Mouse (Mus musculus) stomach, postnatal 0 days (tissue): ENCODE results near the gene 9330182L06Rik. TPM values are rescaled to one million over a fixed set of nuclear protein-coding genes. Genes with fewer than 3 reads are reported as not detected.

ENCODE experiments used
- ATAC-seq: fragments of 200-750 bp; cut with Nextera tagmentation; 2 replicates; pipeline ENCODE4 v1.8.0; 2017; ENCODE audit not compliant: low FRiP score, low TSS enrichment
- DNase-seq: peaks from one replicate; pipeline ENCODE4 v3.0.0-alpha.2; 2016; ENCODE audit warnings: low spot score
- H3K27ac ChIP-seq: fragments of 300-500 bp; sonication (generic); replicated peaks from 2 replicates; pipeline ENCODE4 v1.5.1; 2014; ENCODE audit warnings: mild to moderate bottlenecking, control low read depth
- H3K27me3 ChIP-seq: fragments of 300-500 bp; sonication (generic); 2 replicates; pipeline ENCODE4 v1.6.1; 2014; ENCODE audit warnings: low read length; ENCODE audit not compliant: control insufficient read depth, insufficient read depth
- H3K36me3 ChIP-seq: fragments of 300-500 bp; sonication (generic); 2 replicates; pipeline ENCODE4 v1.6.1; 2014; ENCODE audit warnings: low read length, mixed read lengths; ENCODE audit not compliant: control insufficient read depth, insufficient read depth
- H3K4me1 ChIP-seq: fragments of 300-500 bp; sonication (generic); replicated peaks from 2 replicates; pipeline ENCODE4 v1.6.1; 2014; ENCODE audit warnings: antibody characterized with exemption; ENCODE audit not compliant: control insufficient read depth, insufficient read depth
- H3K4me2 ChIP-seq: fragments of 300-500 bp; sonication (generic); replicated peaks from 2 replicates; pipeline ENCODE4 v1.6.1; 2014; ENCODE audit warnings: low read depth, mild to moderate bottlenecking, control low read depth, moderate library complexity
- H3K4me3 ChIP-seq: fragments of 300-500 bp; sonication (generic); 2 replicates; pipeline ENCODE4 v1.5.1; 2014; ENCODE audit warnings: low read depth, low read length, control low read depth
- H3K9ac ChIP-seq: fragments of 300-500 bp; sonication (generic); 2 replicates; pipeline ENCODE4 v1.6.1; 2014; ENCODE audit warnings: mild to moderate bottlenecking, low read length, control low read depth, mixed read lengths
- H3K9me3 ChIP-seq: fragments of 300-500 bp; sonication (generic); 2 replicates; pipeline ENCODE4 v1.6.1; 2016; ENCODE audit warnings: low read length; ENCODE audit not compliant: control insufficient read depth
- CTCF ChIP-seq: IDR thresholded peaks from 2 replicates; pipeline ENCODE4 v1.5.1; 2016; ENCODE audit warnings: antibody characterized with exemption, low read depth, mild to moderate bottlenecking, moderate library complexity
- EP300 ChIP-seq: optimal IDR thresholded peaks from 2 replicates; pipeline ENCODE3; 2016; ENCODE audit warnings: antibody characterized with exemption
- WGBS: fragments of 180-500 bp; shearing (Covaris S2); extraction: QIAGEN DNeasy Blood & Tissue Kit; methylation state at CpG from one replicate; pipeline ENCODE4 v1.1.7; 2014; 5-methylcytosine and 5-hydroxymethylcytosine counted together
- polyA plus RNA-seq: library from polyadenylated mRNA; unstranded; fragments of >200 nt; fragmentation: Nextera tagmentation; extraction: Ambion mirVana; gene quantifications from 2 replicates; pipeline ENCODE4 v1.2.1, GENCODE M21; 2015

Gene 9330182L06Rik
- polyA plus RNA-seq, 1 experiment from 2014 or later, result 2.3 TPM

- no peak overlapping the region for H3K4me2 ChIP-seq
- no peaks in the 10 kb centered on the region for H3K4me1 ChIP-seq
- H3K9ac ChIP-seq, result no peak overlapping the region
- no peak overlapping the region for H3K27ac ChIP-seq
- H3K36me3 ChIP-seq, result no peaks in the 10 kb centered on the region
- H3K27me3 ChIP-seq, result no peaks in the 10 kb centered on the region
- no peak overlapping the region for H3K4me3 ChIP-seq
- no peaks in the 10 kb centered on the region for H3K9me3 ChIP-seq
- 83% methylated on average over 3 of the region's 3 CpGs for WGBS
- TF ChIP-seq CTCF (no peak), EP300 (no peak)
- DNase-seq, result no peak
- ATAC-seq, result no peak
These were observed 105.2 kb downstream of the 9330182L06Rik start for GRCm38 (mm10) chr5:9371127-9371526.

GRCm38 (mm10) chr5:9373341-9373740 is 107.4 kb downstream of the 9330182L06Rik start:
- Histone ChIP-seq H3K9ac (no peak overlapping the region), H3K4me2 (no peak overlapping the region), H3K36me3 (no peaks in the 10 kb centered on the region), H3K27me3 (no peaks in the 10 kb centered on the region), H3K9me3 (no peaks in the 10 kb centered on the region), H3K4me3 (no peak overlapping the region), H3K4me1 (no peaks in the 10 kb centered on the region), H3K27ac (no peak overlapping the region)
- TF ChIP-seq CTCF, result no peak
- no peak for TF ChIP-seq EP300
- WGBS, result 74% methylated on average over 4 of the region's 4 CpGs
- DNase-seq (no peak), ATAC-seq (no peak)

GRCm38 (mm10) chr5:9389968-9390367 is 124.0 kb downstream of the 9330182L06Rik start:
- no peak overlapping the region for H3K9ac ChIP-seq
- no peak overlapping the region for H3K27ac ChIP-seq
- H3K4me2 ChIP-seq, result no peak overlapping the region
- no peaks in the 10 kb centered on the region for H3K36me3 ChIP-seq
- H3K4me3 ChIP-seq, result no peak overlapping the region
- DNase-seq (no peak), ATAC-seq (no peak)
- no peaks in the 10 kb centered on the region for H3K9me3 ChIP-seq
- WGBS, result 67% methylated on average over 7 of the region's 7 CpGs
- H3K27me3 ChIP-seq, result no peaks in the 10 kb centered on the region
- no peak for TF ChIP-seq EP300
- no peak for TF ChIP-seq CTCF
- H3K4me1 ChIP-seq, result no peaks in the 10 kb centered on the region

GRCm38 (mm10) chr5:9391858-9392393 is 126.0 kb downstream of the 9330182L06Rik start:
- Histone ChIP-seq H3K9ac (no peak overlapping the region), H3K4me3 (no peak overlapping the region), H3K4me1 (no peaks in the 10 kb centered on the region), H3K9me3 (no peaks in the 10 kb centered on the region), H3K36me3 (no peaks in the 10 kb centered on the region), H3K27me3 (no peaks in the 10 kb centered on the region), H3K4me2 (no peak overlapping the region), H3K27ac (no peak overlapping the region)
- TF ChIP-seq CTCF, result no peak
- TF ChIP-seq EP300, result no peak
- ATAC-seq (no peak), DNase-seq (no peak)
- 53% methylated on average over 1 of the region's 1 CpGs for WGBS

GRCm38 (mm10) chr5:9417098-9417497 is 151.2 kb downstream of the 9330182L06Rik start:
- H3K9me3 ChIP-seq, result no peaks in the 10 kb centered on the region
- H3K4me1 ChIP-seq, result no peaks in the 10 kb centered on the region
- DNase-seq (no peak), ATAC-seq (no peak)
- H3K27me3 ChIP-seq, result no peaks in the 10 kb centered on the region
- H3K9ac ChIP-seq, result no peak overlapping the region
- no peak for TF ChIP-seq EP300
- TF ChIP-seq CTCF, result no peak
- WGBS, result 78% methylated on average over 7 of the region's 7 CpGs
- no peak overlapping the region for H3K27ac ChIP-seq
- no peaks in the 10 kb centered on the region for H3K36me3 ChIP-seq
- no peak overlapping the region for H3K4me3 ChIP-seq
- H3K4me2 ChIP-seq, result no peak overlapping the region

- DNase-seq, result no peak
- no peaks in the 10 kb centered on the region for H3K27me3 ChIP-seq
- no peak overlapping the region for H3K27ac ChIP-seq
- H3K9me3 ChIP-seq, result no peaks in the 10 kb centered on the region
- ATAC-seq, result no peak
- H3K4me2 ChIP-seq, result no peak overlapping the region
- no peaks in the 10 kb centered on the region for H3K4me1 ChIP-seq
- H3K4me3 ChIP-seq, result no peak overlapping the region
- H3K36me3 ChIP-seq, result no peaks in the 10 kb centered on the region
- no peak overlapping the region for H3K9ac ChIP-seq
- WGBS, result 92% methylated on average over 9 of the region's 9 CpGs
- TF ChIP-seq EP300 (no peak), CTCF (no peak)
These were observed 151.9 kb downstream of the 9330182L06Rik start for GRCm38 (mm10) chr5:9417802-9418201.
